Mouse (Mus musculus) C2C12 (cell line): Measurements from ENCODE around the gene Mef2c. TPM values are rescaled to one million over a fixed set of nuclear protein-coding genes. Genes with fewer than 3 reads are reported as not detected.

Experiments
- H3K27me3 ChIP-seq: one replicate; pipeline ENCODE4 v1.6.1; 2011; ENCODE audit not compliant: control insufficient read depth, insufficient read depth, insufficient read length
- H3K36me3 ChIP-seq: one replicate; pipeline ENCODE4 v1.6.1; 2011; ENCODE audit not compliant: control insufficient read depth, insufficient read depth
- H3K4me3 ChIP-seq: one replicate; pipeline ENCODE4 v1.5.1; 2011; ENCODE audit warnings: mild to moderate bottlenecking, control low read depth; ENCODE audit not compliant: poor library complexity, insufficient read depth, severe bottlenecking
- H3K79me2 ChIP-seq: one replicate; pipeline ENCODE4 v1.6.1; 2011; ENCODE audit not compliant: control insufficient read depth, insufficient read depth
- H3K79me3 ChIP-seq: one replicate; pipeline ENCODE4 v1.6.1; 2011; ENCODE audit warnings: low read depth, control low read depth
- H3ac ChIP-seq: one replicate; pipeline ENCODE3; 2011; ENCODE audit warnings: low read depth; ENCODE audit not compliant: control insufficient read depth, insufficient read length
- CEBPB ChIP-seq: IDR thresholded peaks from one replicate; pipeline ENCODE4 v1.6.1; 2011; ENCODE audit warnings: low read depth, mild to moderate bottlenecking, control low read depth, moderate library complexity
- CTCF ChIP-seq: IDR thresholded peaks from one replicate; pipeline ENCODE4 v1.5.1; 2011; ENCODE audit not compliant: control insufficient read depth, insufficient read depth, insufficient read length
- FOSL1 ChIP-seq: IDR thresholded peaks from one replicate; pipeline ENCODE4 v1.8.0; 2011; ENCODE audit warnings: mild to moderate bottlenecking, low read length; ENCODE audit not compliant: poor library complexity, insufficient read depth, severe bottlenecking
- MAX ChIP-seq: IDR thresholded peaks from one replicate; pipeline ENCODE4 v1.6.1; 2011; ENCODE audit warnings: mild to moderate bottlenecking, control low read depth
- MYOD1 ChIP-seq: IDR thresholded peaks from one replicate; pipeline ENCODE4 v1.6.1; 2011; ENCODE audit warnings: low read depth; ENCODE audit not compliant: control insufficient read depth, insufficient read length
- MYOG ChIP-seq: IDR thresholded peaks from one replicate; pipeline ENCODE4 v1.6.1; 2011; ENCODE audit not compliant: control insufficient read depth, insufficient read length; ENCODE audit errors: extremely low read depth
- USF1 ChIP-seq: IDR thresholded peaks from one replicate; pipeline ENCODE4 v1.6.1; 2011; ENCODE audit warnings: low read depth, mild to moderate bottlenecking, control low read depth, moderate library complexity
- polyA plus RNA-seq: library from polyadenylated mRNA; unstranded; fragments of >200 nt; fragmentation: generic; extraction: Trizol; gene quantifications from one replicate; pipeline ENCODE4 v1.2.1, GENCODE M21; 2012; ENCODE audit warnings: missing spikeins

The Mef2c gene
- polyA plus RNA-seq, 1 experiment = 2.5 TPM

DNA sequence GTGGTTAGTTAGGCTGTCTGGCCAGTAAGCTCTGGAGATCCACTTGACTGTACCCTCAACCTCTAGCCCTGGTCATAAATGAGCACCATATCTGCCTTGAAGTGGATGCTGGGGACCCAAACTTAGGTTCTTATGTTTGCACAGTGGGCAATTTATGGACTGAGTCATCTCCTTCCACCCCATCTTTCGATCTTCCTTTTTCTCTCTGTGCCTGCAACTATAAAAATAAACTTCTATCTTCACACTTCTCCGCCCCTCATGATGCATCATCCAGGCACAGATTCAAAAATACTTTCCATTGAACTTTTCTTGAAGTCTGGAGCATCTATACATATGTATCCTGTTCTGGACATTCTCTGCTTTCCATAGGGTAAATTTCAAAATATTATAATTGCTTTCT is 84.4 kb downstream of the Mef2c start:
- Histone ChIP-seq H3K79me2 (no peaks in the 10 kb centered on the region), H3K36me3 (no peaks in the 10 kb centered on the region), H3ac (no peak overlapping the region), H3K4me3 (no peak overlapping the region), H3K79me3 (no peaks in the 10 kb centered on the region), H3K27me3 (no peaks in the 10 kb centered on the region)
- no peak for TF ChIP-seq CTCF
- TF ChIP-seq MAX = no peak
- TF ChIP-seq MYOD1 = no peak
- TF ChIP-seq MYOG = no peak
- TF ChIP-seq CEBPB = no peak
- no peak for TF ChIP-seq USF1
- TF ChIP-seq FOSL1 = no peak

DNA sequence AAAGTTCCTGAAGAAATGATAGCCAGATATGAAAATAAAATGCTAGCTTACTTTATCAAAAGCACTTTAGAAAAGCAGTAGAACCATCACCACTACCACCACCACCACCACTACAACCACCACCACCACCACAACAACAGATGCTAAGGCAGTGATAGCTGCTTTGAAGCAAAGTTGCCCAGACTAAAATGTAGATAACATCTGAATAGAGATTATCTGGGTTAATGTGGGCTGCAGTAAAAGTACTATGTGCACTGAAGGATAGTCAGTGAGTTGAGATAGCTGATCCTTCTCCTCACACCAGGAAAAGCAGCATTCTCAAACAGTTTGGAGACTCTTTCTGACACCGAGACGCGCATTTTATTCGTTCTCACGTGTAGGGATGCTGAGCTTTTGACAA is 87.1 kb downstream of the Mef2c start:
- Histone ChIP-seq H3K79me2 (no peaks in the 10 kb centered on the region), H3K27me3 (no peaks in the 10 kb centered on the region), H3K36me3 (no peaks in the 10 kb centered on the region), H3ac (no peak overlapping the region), H3K79me3 (no peaks in the 10 kb centered on the region), H3K4me3 (no peak overlapping the region)
- no peak for TF ChIP-seq MYOD1
- TF ChIP-seq MYOG = no peak
- no peak for TF ChIP-seq MAX
- no peak for TF ChIP-seq USF1
- no peak for TF ChIP-seq FOSL1
- no peak for TF ChIP-seq CEBPB

DNA sequence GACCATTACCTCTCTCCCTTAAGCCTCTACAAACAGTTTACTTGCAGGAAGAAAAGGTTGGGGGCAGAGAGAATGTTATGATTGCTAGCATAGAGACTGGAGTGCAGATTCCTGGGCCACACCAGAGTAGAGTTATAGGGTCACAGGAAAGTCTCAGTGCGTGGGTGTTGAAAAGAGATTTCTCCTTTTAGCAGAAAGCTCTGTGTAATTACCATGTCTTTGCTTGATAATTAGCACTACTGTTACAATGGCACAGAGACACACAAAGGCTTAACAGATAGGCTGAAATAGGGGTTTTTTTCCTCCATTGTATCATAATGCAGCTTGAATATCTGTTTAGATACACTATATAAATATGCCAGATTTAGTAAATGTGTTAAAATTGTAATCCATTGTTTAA is 91.6 kb downstream of the Mef2c start:
- no peak for TF ChIP-seq MAX
- TF ChIP-seq CEBPB = no peak
- no peak for TF ChIP-seq FOSL1
- no peak for TF ChIP-seq MYOG
- no peak for TF ChIP-seq MYOD1
- TF ChIP-seq CTCF = no peak
- no peak for TF ChIP-seq USF1
- H3ac ChIP-seq = no peak overlapping the region
- H3K79me2 ChIP-seq = no peaks in the 10 kb centered on the region
- no peaks in the 10 kb centered on the region for H3K79me3 ChIP-seq
- H3K27me3 ChIP-seq = no peaks in the 10 kb centered on the region
- H3K4me3 ChIP-seq = no peak overlapping the region
- H3K36me3 ChIP-seq = no peaks in the 10 kb centered on the region

DNA sequence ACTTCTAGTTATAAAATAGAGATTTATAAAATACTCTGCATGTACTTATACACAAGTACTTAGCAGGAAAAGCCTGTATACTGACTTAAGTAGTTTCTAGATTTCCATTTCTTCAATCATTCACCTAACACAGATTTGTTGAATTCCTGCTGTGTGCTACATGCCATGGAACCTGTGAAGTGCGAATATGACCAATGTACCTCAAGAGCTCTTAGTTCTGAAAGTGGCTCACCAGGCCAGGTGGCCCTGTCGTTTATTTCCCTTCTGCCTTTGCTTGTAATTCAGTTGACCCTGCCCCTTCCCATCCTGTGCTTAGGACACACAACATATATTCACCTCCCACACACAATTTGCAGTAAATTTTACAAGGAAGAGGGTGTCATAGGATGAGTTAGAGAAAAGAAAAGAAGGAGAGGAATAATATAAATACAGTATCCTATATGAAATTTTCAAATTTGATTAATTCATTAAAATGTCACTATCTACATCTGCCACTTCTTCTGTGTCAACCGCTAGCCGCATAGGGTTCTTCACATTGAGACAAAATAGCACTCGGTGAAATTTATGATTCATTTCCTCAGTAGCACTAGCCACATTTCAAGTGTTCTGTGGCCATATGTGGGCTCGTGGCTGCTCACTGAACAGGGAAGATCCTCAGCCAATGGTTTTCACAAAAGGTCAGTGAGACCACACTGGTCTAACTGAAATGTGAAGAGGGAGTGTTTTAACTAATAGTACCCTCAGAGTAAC is 93.3 kb downstream of the Mef2c start:
- no peaks in the 10 kb centered on the region for H3K27me3 ChIP-seq
- no peak overlapping the region for H3K4me3 ChIP-seq
- no peaks in the 10 kb centered on the region for H3K79me3 ChIP-seq
- H3K36me3 ChIP-seq = no peaks in the 10 kb centered on the region
- TF ChIP-seq USF1 (no peak), MYOG (no peak), MYOD1 (no peak), CEBPB (no peak), MAX (no peak), FOSL1 (no peak), CTCF (no peak)
- H3ac ChIP-seq = no peak overlapping the region
- no peaks in the 10 kb centered on the region for H3K79me2 ChIP-seq

DNA sequence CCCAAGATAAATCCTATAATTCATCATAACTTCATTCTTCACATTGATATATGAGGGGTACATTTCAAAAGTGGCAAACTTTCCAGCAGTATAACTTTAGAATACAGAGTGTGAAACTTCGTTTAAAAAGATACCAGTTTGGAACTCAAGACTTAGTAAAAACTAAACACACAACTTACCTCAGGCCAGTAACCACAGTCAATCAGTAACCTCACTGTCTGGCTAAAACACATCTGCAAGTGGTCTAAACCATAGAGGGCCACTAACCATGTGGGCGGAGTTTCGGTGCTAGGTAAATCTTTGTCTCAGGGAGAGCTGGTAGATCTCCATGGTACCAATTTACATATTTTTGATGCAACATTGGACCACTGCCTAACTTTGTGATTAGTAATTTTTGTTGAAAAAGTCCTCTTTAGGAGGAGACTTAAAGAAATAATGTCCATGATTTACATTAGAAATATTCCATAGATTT is 93.9 kb downstream of the Mef2c start:
- Histone ChIP-seq H3ac (no peak overlapping the region), H3K79me2 (no peaks in the 10 kb centered on the region), H3K79me3 (no peaks in the 10 kb centered on the region), H3K4me3 (no peak overlapping the region), H3K36me3 (no peaks in the 10 kb centered on the region), H3K27me3 (no peaks in the 10 kb centered on the region)
- TF ChIP-seq FOSL1 (no peak), MYOG (no peak), MAX (no peak), CTCF (no peak), CEBPB (no peak), MYOD1 (no peak), USF1 (no peak)

DNA sequence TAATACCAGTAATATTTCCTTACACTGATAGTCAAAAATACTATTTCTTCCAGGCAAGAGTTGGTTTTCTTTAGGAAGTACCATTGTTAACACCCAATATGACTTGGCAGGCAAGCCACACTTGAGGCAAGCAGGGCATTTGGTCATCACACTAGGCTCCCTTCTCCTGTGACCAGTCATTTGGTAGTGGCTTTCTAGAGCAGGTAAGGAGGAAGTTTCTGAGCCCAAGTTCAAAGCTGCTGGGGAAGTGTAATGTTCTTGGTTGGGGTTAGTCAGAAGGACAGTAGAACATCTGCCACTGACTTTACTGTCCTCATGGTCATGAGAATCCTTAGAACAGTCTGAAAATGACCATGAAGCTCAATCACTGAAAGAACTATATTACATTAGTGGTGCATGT is 96.5 kb downstream of the Mef2c start:
- Histone ChIP-seq H3K79me3 (no peaks in the 10 kb centered on the region), H3ac (no peak overlapping the region), H3K79me2 (no peaks in the 10 kb centered on the region), H3K27me3 (no peaks in the 10 kb centered on the region), H3K4me3 (no peak overlapping the region), H3K36me3 (no peaks in the 10 kb centered on the region)
- no peak for TF ChIP-seq MAX
- TF ChIP-seq MYOD1 = no peak
- TF ChIP-seq FOSL1 = no peak
- no peak for TF ChIP-seq CEBPB
- TF ChIP-seq USF1 = no peak
- TF ChIP-seq CTCF = no peak
- TF ChIP-seq MYOG = no peak
